Mouse (Mus musculus) neural tube, embryonic 14.5 days (tissue): ENCODE measurements at regions not wholly inside any gene's neighbourhood (a gene's known extent, or its start where the extent isn't known, plus 50 kb on each side); places are given as distances from the start of the nearest gene placed in this dataset.
A peak's percentile ranks its signal among the peaks of the same experiment; 100 is the strongest.

Experiments used
- ATAC-seq: fragments of 200-750 bp; cut with Nextera tagmentation; 2 replicates; pipeline ENCODE4 v1.8.0; 2017; ENCODE audit warnings: low read depth, mild to moderate bottlenecking, moderate TSS enrichment, moderate library complexity
- H3K27ac ChIP-seq: fragments of 300-500 bp; sonication (generic); 2 replicates; pipeline ENCODE4 v1.5.1; 2014; ENCODE audit warnings: low read depth, mild to moderate bottlenecking, control low read depth, low read length, moderate library complexity, mixed read lengths
- H3K27me3 ChIP-seq: fragments of 300-500 bp; sonication (generic); 2 replicates; pipeline ENCODE4 v1.6.1; 2014; ENCODE audit warnings: low read length; ENCODE audit not compliant: control insufficient read depth, insufficient read depth
- H3K36me3 ChIP-seq: fragments of 300-500 bp; sonication (generic); 2 replicates; pipeline ENCODE4 v1.6.1; 2014; ENCODE audit warnings: low read length, mixed read lengths; ENCODE audit not compliant: control insufficient read depth, insufficient read depth
- H3K4me1 ChIP-seq: fragments of 300-500 bp; sonication (generic); 2 replicates; pipeline ENCODE4 v1.6.1; 2014; ENCODE audit warnings: low read length; ENCODE audit not compliant: control insufficient read depth, insufficient read depth
- H3K4me2 ChIP-seq: fragments of 300-500 bp; sonication (generic); 2 replicates; pipeline ENCODE4 v1.6.1; 2014; ENCODE audit warnings: mild to moderate bottlenecking, low read depth, low read length, control low read depth
- H3K4me3 ChIP-seq: fragments of 300-500 bp; sonication (generic); 2 replicates; pipeline ENCODE4 v1.5.1; 2014; ENCODE audit warnings: low read depth, low read length, control low read depth, mixed read lengths
- H3K9ac ChIP-seq: fragments of 300-500 bp; sonication (generic); replicated peaks from 2 replicates; pipeline ENCODE4 v1.6.1; 2014; ENCODE audit warnings: low read depth, mild to moderate bottlenecking, control low read depth, low read length, mixed read lengths
- H3K9me3 ChIP-seq: fragments of 300-500 bp; sonication (generic); 2 replicates; pipeline ENCODE4 v1.6.1; 2016; ENCODE audit warnings: low read length; ENCODE audit not compliant: control insufficient read depth
- WGBS: fragments of 180-500 bp; shearing (Covaris S2); extraction: QIAGEN DNeasy Blood & Tissue Kit; methylation state at CpG from one replicate; pipeline ENCODE4 v1.1.7; 2014; 5-methylcytosine and 5-hydroxymethylcytosine counted together

- no peaks in the 10 kb centered on the region for H3K4me1 ChIP-seq
- H3K4me3 ChIP-seq = no peak overlapping the region
- H3K27ac ChIP-seq = no peak overlapping the region
- no peaks in the 10 kb centered on the region for H3K9me3 ChIP-seq
- no peak overlapping the region for H3K4me2 ChIP-seq
- no peak overlapping the region for H3K9ac ChIP-seq
- no peak for ATAC-seq
- WGBS = 87% methylated on average over 6 of the region's 6 CpGs
- no peaks in the 10 kb centered on the region for H3K27me3 ChIP-seq
- no peaks in the 10 kb centered on the region for H3K36me3 ChIP-seq
These were observed 137.3 kb downstream of the Cox18 start for GRCm38 (mm10) chr5:90086491-90086890.

- no peak for ATAC-seq
- Histone ChIP-seq H3K27ac (no peak overlapping the region), H3K4me1 (no peaks in the 10 kb centered on the region), H3K9ac (no peak overlapping the region), H3K4me2 (no peak overlapping the region), H3K9me3 (no peaks in the 10 kb centered on the region), H3K36me3 (no peaks in the 10 kb centered on the region), H3K4me3 (no peak overlapping the region), H3K27me3 (no peaks in the 10 kb centered on the region)
- WGBS = 89% methylated on average over 6 of the region's 6 CpGs
These were observed 146.7 kb downstream of the Cox18 start for GRCm38 (mm10) chr5:90077025-90077536.

GRCm38 (mm10) chr5:90075629-90076349, 148.0 kb downstream of the Cox18 start:
- H3K27me3 ChIP-seq = no peaks in the 10 kb centered on the region
- ATAC-seq = no peak
- 94% methylated on average over 11 of the region's 11 CpGs for WGBS

GRCm38 (mm10) chr5:90071806-90072205, 152.0 kb downstream of the Cox18 start:
- H3K4me3 ChIP-seq = no peak overlapping the region
- no peaks in the 10 kb centered on the region for H3K4me1 ChIP-seq
- H3K4me2 ChIP-seq = no peak overlapping the region
- H3K36me3 ChIP-seq = no peaks in the 10 kb centered on the region
- H3K9me3 ChIP-seq = no peaks in the 10 kb centered on the region
- no peak overlapping the region for H3K27ac ChIP-seq
- no peak for ATAC-seq
- H3K27me3 ChIP-seq = no peaks in the 10 kb centered on the region
- WGBS = 94% methylated on average over 2 of the region's 2 CpGs
- H3K9ac ChIP-seq = no peak overlapping the region

More at GRCm38 (mm10) chr5:90075629-90076349, 148.0 kb downstream of the Cox18 start:
- no peaks in the 10 kb centered on the region for H3K9me3 ChIP-seq
- no peak overlapping the region for H3K4me3 ChIP-seq
- H3K4me2 ChIP-seq = no peak overlapping the region
- no peak overlapping the region for H3K27ac ChIP-seq
- H3K4me1 ChIP-seq = no peaks in the 10 kb centered on the region
- H3K36me3 ChIP-seq = no peaks in the 10 kb centered on the region
- no peak overlapping the region for H3K9ac ChIP-seq

DNA sequence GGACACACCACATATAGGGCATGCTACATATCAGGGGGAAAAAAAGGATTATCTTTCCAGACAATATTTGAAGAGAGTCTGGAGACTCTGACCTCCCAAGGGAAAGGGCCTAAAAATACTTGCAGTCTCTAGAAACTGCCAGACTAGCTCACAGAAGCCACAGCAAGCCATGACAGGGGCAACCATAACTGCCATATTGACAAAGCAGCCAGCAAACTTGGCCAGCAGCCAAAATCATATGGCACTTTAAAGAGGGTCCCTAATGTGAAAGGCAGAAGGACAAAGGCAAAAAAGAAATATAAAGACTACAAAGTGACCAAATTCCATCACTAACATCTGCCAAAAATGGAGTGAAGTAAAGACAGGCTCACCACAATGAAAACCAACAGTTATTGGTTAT, 155.2 kb downstream of the Cox18 start:
- H3K36me3 ChIP-seq = no peaks in the 10 kb centered on the region
- no peak for ATAC-seq
- H3K27me3 ChIP-seq = no peaks in the 10 kb centered on the region
- H3K4me3 ChIP-seq = no peak overlapping the region
- H3K9ac ChIP-seq = no peak overlapping the region
- no peak overlapping the region for H3K27ac ChIP-seq
- H3K9me3 ChIP-seq = no peaks in the 10 kb centered on the region
- H3K4me2 ChIP-seq = no peak overlapping the region
- no peaks in the 10 kb centered on the region for H3K4me1 ChIP-seq

DNA sequence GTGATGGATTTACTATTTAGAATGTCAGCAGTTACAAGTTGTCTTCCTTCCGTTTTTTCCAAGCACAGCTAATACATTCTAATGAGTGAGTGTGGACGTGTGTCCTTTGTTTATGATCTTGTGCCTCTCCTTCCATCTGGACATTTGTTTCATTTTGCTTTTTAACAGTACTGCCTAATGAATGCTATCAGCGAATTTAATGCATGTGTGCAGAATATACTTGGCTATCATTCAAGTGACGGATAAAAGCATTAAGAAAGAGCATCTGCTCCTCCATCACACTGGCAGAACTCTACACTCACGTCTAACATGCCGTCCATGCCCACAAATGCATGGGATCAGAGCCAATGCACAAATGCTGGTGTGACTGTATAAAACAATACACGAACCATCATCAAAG, 156.0 kb downstream of the Cox18 start:
- 49% methylated on average over 7 of the region's 7 CpGs for WGBS
- Histone ChIP-seq H3K36me3 (no peaks in the 10 kb centered on the region), H3K27me3 (no peaks in the 10 kb centered on the region), H3K4me1 (no peaks in the 10 kb centered on the region), H3K9me3 (no peaks in the 10 kb centered on the region), H3K4me2 (no peak overlapping the region), H3K4me3 (no peak overlapping the region), H3K9ac (no peak overlapping the region), H3K27ac (no peak overlapping the region)
- ATAC-seq = no peak

DNA sequence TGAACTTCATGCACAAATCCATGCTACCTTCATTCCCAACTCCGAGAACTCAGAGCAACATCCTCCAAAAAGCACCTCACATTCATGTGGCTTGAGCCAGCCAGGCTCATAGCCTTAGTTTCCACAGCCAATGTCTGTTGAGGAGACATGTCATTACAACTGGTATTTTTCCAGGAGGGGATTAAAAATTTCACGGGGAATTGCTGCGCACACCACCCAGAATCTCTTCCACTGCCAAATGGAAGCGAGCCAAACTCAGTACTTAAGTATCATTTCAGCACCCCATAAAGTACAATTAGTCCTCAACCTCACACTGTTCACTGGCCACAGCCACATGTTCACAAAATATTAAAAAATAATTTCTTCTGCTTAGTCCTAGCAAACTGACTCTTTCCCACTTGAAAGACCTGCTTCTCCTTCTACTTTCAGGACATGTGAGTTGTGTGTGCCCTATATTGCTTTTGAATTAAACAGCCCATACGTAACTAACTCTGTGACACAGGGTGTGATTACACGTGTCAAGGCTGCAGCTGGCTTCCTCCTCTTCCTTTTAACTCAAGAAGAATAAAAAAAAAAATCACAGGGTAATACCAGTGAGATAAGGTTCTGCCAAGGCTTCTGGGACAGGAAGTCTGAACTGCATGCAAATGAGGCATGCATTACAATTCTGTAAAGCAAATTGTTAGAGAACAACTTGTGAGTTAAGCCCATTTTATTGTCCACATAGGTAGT, 157.8 kb downstream of the Cox18 start:
- Histone ChIP-seq H3K4me1 (no peaks in the 10 kb centered on the region), H3K27me3 (no peaks in the 10 kb centered on the region), H3K4me2 (no peak overlapping the region), H3K36me3 (no peaks in the 10 kb centered on the region), H3K27ac (no peak overlapping the region), H3K9me3 (no peaks in the 10 kb centered on the region), H3K9ac (no peak overlapping the region), H3K4me3 (no peak overlapping the region)
- WGBS = 58% methylated on average over 6 of the region's 6 CpGs
- no peak for ATAC-seq

DNA sequence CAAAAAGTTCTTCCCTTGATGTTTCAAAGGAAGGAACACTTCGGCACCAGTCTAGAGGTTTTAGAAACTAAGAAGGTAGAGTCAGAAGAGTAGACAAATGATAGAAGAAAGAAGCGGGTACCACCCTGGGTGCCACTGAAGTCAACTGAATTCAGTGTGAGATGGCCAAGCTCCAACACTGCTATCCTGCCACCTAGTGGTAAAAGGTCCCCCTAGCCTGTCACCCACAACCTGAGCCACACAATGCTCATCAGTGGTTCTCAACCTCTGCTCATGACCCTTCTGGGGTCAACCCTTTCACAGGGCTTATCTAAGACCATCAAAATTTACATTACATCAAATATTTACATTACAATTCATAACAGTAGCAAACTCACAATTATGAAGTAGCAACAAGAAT, 168.1 kb downstream of the Cox18 start:
- WGBS = 82% methylated on average over 2 of the region's 2 CpGs
- Histone ChIP-seq H3K4me1 (no peaks in the 10 kb centered on the region), H3K27ac (no peak overlapping the region)

DNA sequence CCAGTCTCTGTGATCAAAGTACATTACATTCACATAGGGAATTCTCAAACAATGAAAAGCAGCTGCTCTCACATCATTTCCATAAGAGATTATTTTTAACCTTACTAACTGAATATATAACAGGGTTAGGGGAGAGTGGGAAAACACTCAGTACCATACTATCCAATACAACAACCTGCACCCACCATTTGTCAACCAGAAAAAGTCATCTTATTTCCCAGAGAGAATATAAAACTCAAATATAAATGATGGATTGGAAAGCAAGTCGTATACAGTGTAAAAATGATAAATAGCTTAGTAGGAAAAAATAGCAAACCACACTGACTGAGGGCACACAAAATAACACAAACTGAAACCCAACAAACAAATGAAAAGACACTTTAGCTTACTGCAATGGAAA, 169.4 kb upstream of the Adamts3 start:
- H3K4me2 ChIP-seq = no peak overlapping the region
- WGBS = 45% methylated on average over 1 of the region's 1 CpGs
- no peaks in the 10 kb centered on the region for H3K4me1 ChIP-seq
- H3K9ac ChIP-seq = no peak overlapping the region
- H3K27ac ChIP-seq = no peak overlapping the region
- ATAC-seq = peak; percentile 38; the same call in 1 of the 2 replicates
- H3K9me3 ChIP-seq = no peaks in the 10 kb centered on the region
- H3K27me3 ChIP-seq = no peaks in the 10 kb centered on the region
- H3K36me3 ChIP-seq = no peaks in the 10 kb centered on the region
- no peak overlapping the region for H3K4me3 ChIP-seq

More for the DNA sequence above, 168.1 kb downstream of the Cox18 start:
- Histone ChIP-seq H3K36me3 (no peaks in the 10 kb centered on the region), H3K4me2 (no peak overlapping the region), H3K27me3 (no peaks in the 10 kb centered on the region), H3K4me3 (no peak overlapping the region), H3K9ac (no peak overlapping the region), H3K9me3 (no peaks in the 10 kb centered on the region)
- ATAC-seq = 0 out of 2 replicates have a peak, but pooled peaks have one; percentile 21
